Mouse (Mus musculus) CD8-positive naive resting alpha-beta T cell, adult 2 months (primary cell): ENCODE results near the gene Srrm4.

ENCODE experiments used
- DNase-seq, 2 experiments: peaks; one replicate each; pipeline ENCODE4 v3.0.0; 2022; ENCODE audit warnings: low read depth in 2 of 2, low spot score in 2 of 2

The Srrm4 gene

DNA sequence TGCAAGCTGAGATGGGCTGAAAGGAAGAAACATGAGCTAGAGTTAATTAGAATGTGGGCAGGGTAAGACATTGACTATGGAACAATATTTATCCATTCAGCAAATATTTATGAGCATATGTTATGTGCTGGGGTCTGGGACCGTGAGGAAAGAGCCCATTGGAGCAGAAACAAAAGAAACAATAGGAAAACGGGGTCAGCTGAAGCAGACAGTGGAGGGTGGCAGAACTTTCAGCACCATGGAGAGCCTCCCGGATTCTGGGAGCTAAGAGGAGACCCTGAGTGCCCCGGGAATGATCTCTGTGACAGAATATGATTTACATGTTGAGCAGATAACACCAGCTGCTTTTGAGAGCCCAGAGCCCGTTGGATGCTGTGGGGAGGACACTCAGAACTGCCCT, 37.7 kb downstream of the Srrm4 start:
- DNase-seq: no peak

DNA sequence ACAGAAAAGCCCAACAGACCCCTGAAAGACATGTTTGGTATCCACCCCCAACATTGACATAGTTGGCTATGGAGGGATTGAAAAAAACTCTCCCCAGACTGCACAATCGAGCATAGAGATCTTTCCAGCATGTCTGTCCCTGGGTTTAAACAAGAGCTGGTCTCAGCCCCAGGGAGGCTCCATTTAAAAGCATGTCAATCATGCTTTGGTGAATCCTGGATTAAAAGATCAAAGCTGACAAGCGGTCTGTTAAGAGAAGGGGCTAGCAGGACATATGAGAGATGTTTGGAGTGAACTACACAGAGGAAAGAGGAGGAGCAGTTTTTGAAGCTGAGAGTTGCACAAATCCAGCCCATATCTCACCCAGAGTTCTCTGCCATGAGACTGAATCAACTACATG, 38.5 kb downstream of the Srrm4 start:
- DNase-seq: no peak

DNA sequence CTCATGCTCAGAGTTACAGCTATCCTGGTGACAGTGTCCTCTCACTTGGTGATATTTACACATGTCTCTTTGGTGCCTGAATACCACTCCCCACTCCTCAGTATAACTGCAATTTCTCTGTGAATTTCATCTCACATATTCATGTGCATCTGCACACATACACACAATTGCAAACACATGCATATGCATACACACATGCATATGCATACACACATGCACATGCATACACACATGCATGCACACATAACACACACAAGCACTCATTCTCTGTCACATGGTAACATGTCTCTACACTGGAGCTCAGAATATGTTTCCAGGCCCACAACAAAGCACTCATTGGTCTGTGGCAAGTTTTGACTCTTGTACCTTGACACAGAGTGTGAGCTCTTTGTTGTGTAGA, 39.0 kb downstream of the Srrm4 start:
- no peak for DNase-seq

DNA sequence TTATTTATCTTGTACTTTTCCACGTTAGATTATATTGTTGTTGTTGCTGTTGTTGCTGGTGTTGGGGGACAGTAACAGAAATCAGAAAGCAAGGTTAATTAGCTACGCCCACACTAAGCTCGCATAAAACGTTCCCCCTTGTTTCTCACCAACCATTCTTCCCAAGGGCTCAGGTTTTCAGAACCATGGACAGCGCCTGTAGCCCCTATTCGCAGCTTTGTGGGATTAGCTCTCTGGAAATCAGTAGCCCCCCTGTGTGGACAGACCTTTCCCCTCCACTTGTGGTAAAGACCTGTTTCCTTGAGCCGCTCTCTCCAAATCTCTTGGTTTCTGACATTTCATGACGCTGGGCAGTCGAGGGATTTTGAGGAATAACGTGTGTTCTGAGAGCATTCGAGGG, 45.9 kb downstream of the Srrm4 start:
- no peak for DNase-seq

DNA sequence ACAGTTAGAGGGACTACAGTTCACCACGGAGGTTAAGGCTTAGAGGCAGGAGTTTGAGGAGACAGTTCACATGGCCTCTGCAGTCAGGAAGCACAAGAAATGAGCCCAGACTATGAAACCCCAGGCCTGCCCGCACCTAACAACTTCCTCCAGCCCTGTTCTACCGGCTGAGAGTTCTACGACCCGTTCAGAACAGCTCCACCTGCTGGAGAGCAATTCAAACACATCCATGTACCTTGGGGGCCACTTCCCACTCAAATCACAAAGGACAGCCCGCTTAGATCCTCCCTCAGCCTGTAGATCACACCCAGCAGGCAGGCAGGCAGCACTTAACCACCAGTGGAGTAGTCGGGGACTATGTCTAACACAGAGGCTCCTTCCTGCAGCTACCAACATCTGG, 49.3 kb downstream of the Srrm4 start:
- no peak for DNase-seq

DNA sequence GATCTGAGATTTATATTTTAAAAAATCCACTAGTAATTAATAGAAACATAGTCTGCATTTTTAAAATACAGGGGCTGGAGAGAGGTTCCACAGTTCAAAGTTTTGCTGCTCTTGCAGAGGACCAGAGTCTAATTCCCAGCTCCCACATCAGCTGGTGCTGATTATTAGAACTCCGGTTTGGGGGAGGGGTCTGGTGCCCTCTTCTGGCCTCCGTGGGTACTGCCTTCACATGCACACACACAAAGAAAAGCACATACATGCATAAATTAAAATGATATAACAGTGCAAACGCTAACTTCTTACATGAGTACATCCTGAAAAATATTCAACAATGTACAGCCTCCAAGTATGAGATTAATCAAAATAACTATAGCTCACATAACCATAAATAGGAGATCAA, 50.5 kb downstream of the Srrm4 start:
- no peak for DNase-seq

DNA sequence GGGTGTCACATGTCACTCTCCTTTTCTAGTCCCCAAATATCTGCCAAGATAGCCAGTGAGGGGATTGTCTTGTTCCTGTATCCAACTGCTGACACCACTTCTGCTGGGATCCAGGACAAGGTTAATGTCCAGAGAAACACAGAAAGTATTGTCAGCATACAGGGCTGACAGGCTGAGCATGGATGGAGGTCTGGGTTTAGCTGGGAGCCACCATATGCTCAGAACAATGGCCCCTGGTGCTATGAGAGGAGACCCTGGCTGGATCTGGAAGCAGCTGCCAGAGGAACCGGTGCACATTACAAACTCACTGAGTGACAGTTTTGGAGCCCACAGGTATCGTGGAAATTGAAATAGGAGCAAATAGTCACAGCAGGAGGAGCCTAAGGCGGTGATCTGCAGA, 52.3 kb downstream of the Srrm4 start:
- DNase-seq: no peak

DNA sequence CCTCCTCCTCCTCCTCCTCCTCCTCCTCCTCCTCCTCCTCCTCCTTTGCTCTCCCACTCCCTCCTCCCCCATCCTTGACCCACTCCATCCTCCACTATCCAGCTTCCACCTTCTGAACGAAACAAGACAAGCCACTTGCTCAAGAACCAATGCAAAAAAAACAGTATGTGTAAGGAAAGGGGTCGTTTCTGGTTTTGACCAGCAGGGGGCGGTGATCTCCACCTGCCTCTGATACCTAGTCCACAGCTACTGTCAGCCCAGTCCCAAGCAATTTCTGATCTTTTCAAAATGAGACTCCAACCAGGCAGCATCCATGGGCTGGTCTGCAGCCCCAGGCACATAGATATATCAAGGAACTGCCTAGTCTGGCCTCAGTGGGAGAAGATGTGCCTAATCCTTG, 53.1 kb downstream of the Srrm4 start:
- no peak for DNase-seq

DNA sequence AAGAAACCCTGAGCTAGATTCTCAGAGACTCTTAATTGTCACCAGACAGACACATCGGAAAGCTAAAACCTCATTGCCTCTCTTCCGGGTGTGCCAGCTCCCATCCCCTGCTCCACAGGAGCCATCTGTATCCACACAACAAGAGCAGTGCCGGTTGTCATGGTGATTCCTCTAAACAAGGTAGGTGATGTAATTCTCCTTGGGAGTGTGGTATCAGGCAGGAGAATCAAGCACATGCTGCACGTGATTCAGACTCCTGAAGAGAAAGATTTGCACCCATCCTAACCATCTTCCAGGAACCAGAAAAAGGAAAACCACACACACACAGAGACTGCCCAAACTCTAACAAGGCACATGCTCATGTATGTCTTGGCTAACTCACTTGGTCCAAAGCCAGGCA, 65.3 kb downstream of the Srrm4 start:
- DNase-seq: no peak

DNA sequence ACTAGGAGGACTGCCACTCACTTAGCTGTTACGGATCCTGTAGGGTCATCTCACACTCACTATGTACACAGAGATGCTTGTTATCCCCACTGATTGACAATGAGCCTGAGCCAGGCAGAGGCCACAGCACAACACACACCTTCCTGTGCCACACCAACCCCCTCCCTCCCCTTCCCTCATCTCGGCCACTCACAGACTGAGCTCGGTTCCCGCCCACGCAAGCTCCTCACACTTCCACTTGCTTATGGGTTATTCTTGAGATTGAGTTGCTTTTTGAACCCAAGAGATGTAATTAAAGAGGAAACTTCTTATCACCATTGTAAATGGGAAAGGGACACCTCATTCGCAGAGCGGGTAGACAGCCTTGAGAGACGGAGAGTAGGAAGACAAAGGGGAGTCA, 66.3 kb downstream of the Srrm4 start:
- DNase-seq: no peak

DNA sequence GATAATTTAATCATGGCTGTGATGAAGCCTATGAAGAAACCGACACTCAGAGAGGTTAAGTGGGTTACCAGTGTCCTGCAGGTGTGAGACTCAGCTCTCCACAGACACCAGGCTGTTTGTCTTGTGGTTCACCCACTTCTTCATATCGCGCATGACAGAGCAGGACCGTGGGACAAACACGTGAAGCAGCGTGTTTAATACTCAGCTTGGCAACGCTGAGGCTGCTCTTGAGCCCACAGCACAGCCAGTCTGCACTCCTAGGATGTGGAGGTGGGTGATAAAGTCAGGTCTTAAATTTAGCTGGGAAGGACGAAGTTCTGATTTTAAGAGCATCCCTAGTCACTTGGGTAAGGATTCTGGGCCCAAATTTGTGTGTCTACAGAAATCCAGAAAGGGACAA, 68.1 kb downstream of the Srrm4 start:
- DNase-seq: no peak

DNA sequence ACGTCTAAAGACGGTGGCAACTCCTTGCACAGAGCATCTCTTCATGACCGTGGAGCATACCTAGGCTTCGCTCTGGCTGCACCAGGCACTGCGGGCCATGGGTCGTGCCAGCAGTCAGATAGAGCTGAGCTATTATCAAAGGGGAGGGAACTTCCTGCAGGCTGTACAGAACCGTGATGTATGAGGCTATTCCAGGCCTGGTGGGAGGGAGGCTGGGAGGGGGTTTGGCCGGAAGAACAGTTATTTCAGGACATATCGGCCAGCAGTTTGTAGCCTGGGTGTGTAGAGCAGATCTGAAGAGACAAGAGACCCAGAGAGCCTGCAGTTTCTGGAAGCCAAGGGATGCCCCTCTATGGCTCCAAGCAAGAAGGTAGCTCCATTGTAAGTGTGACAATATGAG, 68.5 kb downstream of the Srrm4 start:
- DNase-seq: no peak

DNA sequence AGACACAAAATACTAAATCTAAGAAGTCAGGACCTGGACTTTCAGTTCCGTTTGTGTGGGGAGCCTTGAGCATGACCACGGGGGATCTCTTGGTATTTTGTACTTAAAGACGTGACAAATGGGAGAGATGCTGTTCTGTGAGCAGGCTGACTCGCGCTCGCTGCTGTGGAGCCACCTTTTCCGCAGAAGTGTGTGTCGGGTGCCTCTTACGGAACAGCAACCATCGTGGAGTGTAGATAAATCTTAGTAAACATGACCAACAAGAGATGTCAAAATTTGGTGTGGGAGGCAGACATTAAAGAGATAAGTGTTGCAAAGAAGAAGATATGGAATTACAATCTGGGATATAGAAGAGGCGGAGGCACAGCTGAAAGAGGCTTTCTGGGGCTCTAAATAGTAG, 69.3 kb downstream of the Srrm4 start:
- no peak for DNase-seq

DNA sequence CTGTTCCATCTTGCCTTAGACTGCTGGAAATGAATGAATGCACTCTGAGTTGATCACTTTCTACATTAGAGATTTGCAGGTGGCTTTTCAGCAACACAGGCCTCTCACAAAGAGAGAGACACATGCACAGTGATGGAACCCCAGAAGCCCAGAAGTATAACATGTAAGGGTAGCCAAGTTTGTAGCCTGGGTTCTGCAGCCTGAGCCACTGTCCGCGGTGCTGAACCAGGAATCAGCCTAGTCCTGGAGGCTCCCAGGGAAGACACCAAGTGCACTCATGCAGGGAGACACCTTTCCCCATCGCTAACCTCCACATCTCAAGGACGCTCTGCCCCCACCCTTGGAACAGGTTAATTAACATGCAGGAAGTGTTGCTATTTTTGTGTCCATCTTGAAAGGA, 73.6 kb downstream of the Srrm4 start:
- no peak for DNase-seq

DNA sequence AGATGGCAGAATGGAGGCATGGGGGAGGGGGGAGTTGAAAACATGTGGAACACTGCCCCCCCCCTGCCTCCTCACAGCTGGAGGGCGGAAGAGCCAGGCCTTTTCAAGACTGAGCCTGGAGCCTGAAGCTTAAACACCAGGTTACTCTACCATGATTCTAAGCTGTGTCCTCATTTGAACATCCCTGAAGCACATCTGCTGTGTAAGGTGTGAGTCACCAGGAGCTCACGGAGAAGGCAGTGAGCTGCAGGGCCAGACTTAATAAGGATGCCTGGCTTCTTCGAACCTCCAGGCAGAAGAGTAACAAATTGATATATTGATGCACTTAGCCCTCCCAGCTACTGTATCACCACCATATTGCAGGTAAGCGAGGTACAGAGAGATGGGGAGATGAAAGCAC, 79.5 kb downstream of the Srrm4 start:
- DNase-seq: no peak

DNA sequence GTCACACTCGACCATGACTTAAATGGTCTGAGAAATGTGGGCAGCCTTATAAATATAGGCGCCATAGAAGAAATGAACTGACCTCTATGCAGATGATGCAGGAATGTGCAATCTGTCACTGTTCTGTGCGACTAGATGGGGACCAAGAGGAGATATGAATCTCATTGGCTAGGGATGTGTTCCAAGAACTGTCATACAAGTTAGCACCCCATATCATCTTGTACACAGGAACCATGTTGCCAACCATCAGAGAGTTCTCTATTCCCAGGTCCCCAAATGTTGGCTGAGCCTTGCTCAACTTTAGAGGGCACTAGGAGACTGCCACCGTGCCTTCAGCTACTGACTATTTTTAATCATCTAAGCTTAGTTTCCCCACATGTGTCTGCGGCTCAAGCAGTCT, 81.4 kb downstream of the Srrm4 start:
- no peak for DNase-seq

DNA sequence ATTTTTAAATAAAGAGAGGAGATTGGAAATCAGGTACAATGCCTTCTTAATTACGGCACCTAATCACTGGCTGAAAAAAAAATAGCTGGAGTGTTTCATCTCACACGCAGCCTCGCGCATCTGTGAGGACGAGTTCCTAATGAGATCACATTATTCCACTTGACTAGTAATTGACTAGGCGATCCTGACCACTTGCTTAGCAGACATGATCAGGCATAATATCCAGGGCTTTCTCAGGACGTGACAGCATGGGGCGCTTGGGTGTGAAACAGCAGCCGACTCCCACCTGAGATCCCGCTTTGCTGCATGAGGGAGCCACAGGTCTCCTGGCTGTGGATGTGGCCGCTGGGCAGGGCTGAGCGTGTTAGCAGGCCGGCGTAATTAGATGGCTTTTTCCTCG, 90.3 kb downstream of the Srrm4 start:
- DNase-seq: no peak

DNA sequence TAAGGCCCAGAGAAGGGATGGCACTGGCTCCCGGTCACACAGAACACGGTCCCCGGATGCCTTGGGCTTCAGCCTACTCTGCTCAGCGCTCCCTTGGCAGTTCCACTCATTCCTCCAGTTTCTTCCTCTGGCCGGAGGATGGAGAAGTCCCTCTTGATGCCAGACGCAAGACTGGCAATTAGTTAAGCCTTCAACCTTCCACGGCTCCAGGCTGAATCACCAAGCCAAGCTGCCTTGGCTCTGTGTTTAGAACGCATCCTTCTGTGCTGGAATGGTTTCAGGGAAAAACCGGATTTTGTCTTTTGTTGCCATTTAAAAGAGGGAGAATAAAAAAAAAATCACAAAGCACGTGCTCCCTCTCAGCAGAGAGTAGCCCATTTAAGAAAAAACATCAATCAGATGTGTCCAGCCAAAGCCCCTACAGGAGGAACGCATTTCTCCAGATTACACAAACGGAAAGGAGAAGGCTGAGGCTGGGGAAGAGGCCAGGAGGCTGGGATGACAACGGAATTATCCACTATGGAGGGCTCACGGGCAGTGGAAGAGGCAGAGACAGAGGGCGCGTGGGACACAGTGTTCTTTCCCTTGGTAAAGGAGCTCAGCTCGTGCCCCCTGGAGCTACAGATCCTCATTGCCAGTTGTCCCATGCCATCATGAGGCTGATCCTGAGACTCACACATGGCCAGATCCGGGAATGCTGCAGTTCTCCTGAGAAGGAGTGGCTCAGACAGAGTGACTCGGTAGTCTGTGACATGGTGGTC, 92.6 kb downstream of the Srrm4 start:
- DNase-seq: no peak

DNA sequence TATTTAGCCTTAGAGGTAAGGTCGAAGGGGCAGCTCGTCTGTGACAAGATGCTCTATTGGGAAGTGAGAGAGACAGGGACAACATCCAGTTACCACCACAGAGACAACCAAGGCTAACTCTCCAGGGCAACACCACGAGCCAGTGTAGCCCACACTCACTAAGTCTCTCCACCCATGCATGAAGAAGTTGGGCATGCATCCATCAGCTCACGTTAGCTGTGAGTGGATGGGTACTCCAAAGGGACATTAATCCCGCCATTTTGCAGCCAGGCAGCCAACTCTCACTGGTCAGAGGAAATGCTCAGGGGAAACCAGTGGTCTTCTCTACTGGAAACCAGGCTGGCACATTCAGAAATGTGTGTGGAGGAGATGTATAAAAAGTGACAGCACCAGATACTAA, 93.8 kb downstream of the Srrm4 start:
- no peak for DNase-seq

DNA sequence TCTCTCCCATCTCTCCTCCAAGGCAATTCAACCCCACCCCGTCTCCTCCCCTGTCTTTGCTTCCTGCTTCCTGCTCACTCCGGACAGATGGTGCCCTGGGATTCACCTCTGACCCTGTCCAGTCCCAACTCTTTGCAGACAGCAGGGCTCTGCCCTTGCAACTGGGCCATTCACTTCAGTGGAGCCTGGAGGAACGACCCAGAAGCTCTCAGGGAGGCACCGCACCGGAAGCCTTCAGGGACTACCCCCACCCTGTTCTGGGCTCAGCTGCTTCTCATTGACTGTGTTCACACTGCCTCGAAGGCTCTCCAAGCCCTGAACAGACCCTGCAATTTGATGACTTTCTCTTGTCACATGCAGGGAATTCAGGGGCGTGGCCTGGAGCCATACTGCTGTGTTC, 94.4 kb downstream of the Srrm4 start:
- DNase-seq: no peak

DNA sequence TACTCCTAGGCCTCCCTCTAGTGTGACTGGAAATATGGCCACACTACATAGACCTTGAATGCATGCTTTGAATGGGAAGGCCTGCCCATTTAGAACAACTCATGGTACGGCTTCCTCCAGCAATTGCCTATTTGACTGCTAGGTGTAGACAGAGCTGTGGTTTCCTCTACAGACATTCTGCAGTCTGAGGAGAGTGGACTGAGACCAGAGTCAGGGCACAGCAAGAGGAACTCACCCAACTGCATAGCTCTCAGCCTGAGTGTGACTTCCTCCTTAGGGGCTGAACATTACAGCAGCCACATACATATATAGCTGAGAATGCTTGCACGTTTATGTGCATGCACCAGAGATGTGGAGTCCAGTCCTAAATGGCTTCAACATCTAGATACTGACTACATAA, 94.9 kb downstream of the Srrm4 start:
- no peak for DNase-seq

DNA sequence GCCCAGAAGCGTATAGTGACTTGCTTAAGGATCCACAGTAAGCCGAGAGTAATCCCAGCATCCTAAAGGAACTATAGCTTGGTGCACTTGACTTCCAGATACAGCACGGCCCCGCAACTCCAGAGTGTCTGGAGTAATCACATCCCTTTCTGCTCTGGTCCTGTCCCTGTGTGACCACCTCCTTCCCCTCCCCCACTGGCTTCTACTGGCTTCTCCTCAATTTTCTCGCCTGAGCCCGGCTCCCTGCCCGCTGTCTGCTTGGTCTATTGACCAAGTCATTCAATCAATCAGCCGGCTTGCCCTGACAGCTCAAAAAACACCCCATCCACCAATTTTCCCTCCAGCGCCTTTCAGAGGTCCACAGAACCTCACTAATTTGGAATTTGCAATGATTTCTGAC, 96.2 kb downstream of the Srrm4 start:
- DNase-seq: no peak

DNA sequence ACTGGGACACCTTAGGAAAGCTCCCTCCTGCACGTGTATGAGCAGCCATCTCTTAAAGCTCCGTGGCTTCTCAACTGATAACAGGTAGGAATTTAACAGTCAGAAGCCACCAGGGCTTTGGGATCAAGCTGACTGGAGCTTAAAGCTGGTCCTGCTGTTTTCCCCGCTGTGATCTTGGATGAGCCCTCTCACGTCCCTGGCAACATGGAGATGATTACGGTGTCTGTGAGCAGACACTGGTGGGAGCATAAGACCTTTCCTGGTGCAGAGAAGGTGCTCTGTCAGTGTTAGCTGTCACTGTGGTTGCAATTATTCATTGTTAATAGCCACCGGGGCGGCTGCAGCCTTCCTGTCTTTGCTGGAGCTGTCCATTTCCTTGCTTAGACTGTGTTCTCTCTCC, 97.2 kb downstream of the Srrm4 start:
- no peak for DNase-seq

DNA sequence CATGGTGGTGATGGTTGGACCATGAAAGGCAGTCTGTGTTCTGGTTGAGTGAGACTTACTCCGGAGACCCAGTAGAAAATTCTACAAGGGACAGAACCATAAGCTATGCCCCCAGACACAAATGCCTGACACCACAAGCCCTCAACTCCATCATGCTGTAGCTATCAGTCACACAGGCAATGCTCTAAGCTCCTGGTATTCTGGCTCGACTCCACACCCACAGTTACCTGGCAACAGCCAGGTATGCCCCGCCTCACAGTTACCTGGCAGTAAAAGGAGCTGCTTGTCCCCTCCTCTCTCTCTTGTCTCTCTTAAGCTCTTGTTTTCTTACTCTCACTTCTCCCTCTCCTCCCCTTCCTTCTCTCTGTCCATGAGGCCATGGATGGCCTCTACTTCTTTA, 98.9 kb downstream of the Srrm4 start:
- no peak for DNase-seq
